Mouse (Mus musculus) heart, embryonic 16.5 days (tissue): ENCODE measurements at regions not wholly inside any gene's neighbourhood (a gene's known extent, or its start where the extent isn't known, plus 50 kb on each side); places are given as distances from the start of the nearest gene placed in this dataset.
"Not testable (repeated sequence)": the region's sequence is repeated elsewhere in the genome, so short reads cannot be mapped to it uniquely, and the experiment has no call there.

Experiments
- ATAC-seq: fragments of 200-750 bp; cut with Nextera tagmentation; replicated peaks from 2 replicates; pipeline ENCODE4 v1.8.0; 2017; ENCODE audit warnings: moderate number of reproducible peaks; ENCODE audit not compliant: insufficient read depth, low FRiP score; ENCODE audit errors: extremely low read depth
- H3K27ac ChIP-seq: fragments of 300-500 bp; sonication (generic); 2 replicates; pipeline ENCODE4 v1.5.1; 2014; ENCODE audit warnings: mild to moderate bottlenecking, low read length, control low read depth, moderate library complexity
- H3K27me3 ChIP-seq: fragments of 300-500 bp; sonication (generic); 2 replicates; pipeline ENCODE4 v1.6.1; 2014; ENCODE audit warnings: low read length, mixed read lengths; ENCODE audit not compliant: control insufficient read depth, insufficient read depth
- H3K36me3 ChIP-seq: fragments of 300-500 bp; sonication (generic); 2 replicates; pipeline ENCODE4 v1.6.1; 2014; ENCODE audit not compliant: control insufficient read depth, insufficient read depth
- H3K4me1 ChIP-seq: fragments of 300-500 bp; sonication (generic); 2 replicates; pipeline ENCODE4 v1.6.1; 2014; ENCODE audit warnings: low read length, mixed read lengths; ENCODE audit not compliant: control insufficient read depth, insufficient read depth
- H3K4me2 ChIP-seq: fragments of 300-500 bp; sonication (generic); 2 replicates; pipeline ENCODE4 v1.6.1; 2014; ENCODE audit warnings: low read depth, mild to moderate bottlenecking, control low read depth, low read length
- H3K4me3 ChIP-seq: fragments of 300-500 bp; sonication (generic); 2 replicates; pipeline ENCODE4 v1.5.1; 2014; ENCODE audit warnings: mild to moderate bottlenecking, control low read depth, low read length
- H3K9ac ChIP-seq: fragments of 300-500 bp; sonication (generic); 2 replicates; pipeline ENCODE4 v1.6.1; 2014; ENCODE audit warnings: low read length, control low read depth
- H3K9me3 ChIP-seq: fragments of 300-500 bp; sonication (generic); replicated peaks from 2 replicates; pipeline ENCODE4 v1.6.1; 2016; ENCODE audit warnings: low read length; ENCODE audit not compliant: control insufficient read depth
- WGBS: fragments of 180-500 bp; shearing (Covaris S2); extraction: QIAGEN DNeasy Blood & Tissue Kit; methylation state at CpG from one replicate; pipeline ENCODE4 v1.1.7; 2014; 5-methylcytosine and 5-hydroxymethylcytosine counted together

DNA sequence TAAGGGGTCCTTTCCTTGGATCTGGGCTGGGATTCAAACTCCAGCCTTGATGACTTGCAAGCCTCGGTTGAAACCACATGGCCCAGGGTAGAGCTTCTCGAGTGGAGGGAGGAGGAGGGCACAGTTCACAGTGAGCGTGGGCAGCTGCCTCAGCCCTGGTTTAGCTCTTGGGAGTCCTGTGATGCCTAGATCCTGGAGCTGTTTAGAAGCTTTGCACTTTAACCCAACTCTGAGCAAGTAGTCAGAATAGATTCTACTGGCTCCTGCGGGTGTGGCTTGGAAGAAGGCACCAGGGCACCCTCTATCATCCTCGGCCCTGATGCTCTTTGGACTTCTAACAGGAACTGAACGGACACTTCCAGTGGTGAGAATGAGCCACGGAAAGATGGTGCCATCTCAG lies 72.5 kb downstream of the Cpn2 start:
- Histone ChIP-seq H3K9me3 (peaks cover 6% of the 10 kb centered on the region), H3K36me3 (no peaks in the 10 kb centered on the region), H3K4me1 (peaks cover 21% of the 10 kb centered on the region), H3K27ac (no peak overlapping the region), H3K4me3 (no peak overlapping the region), H3K27me3 (peaks cover 7% of the 10 kb centered on the region), H3K4me2 (no peak overlapping the region), H3K9ac (no peak overlapping the region)
- ATAC-seq: no peak
- 74% methylated on average over 7 of the region's 7 CpGs for WGBS

DNA sequence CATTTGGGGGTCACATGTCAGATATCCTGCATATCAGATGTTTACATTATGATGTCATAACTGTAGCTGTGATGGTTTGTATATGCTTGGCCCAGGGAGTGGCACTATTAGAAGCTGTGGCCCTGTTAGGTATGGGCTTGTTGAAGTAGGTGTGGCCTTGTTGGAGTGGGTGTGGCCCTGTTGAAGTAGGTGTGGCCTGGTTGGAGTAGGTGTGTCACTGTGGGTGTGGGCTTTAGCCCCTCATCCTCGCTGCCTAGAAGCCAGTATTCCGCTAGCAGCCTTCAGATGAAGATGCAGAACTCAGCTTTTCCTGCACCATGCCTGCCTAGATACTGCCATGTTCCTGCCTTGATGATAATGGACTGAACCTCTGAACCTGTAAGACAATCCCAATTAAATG lies 71.4 kb downstream of the Cpn2 start:
- H3K36me3 ChIP-seq, H3K4me3 ChIP-seq, H3K9ac ChIP-seq, H3K4me2 ChIP-seq, ATAC-seq, H3K27me3 ChIP-seq, H3K9me3 ChIP-seq, H3K27ac ChIP-seq: not testable (repeated sequence)
- peaks cover 22% of the 10 kb centered on the region for H3K4me1 ChIP-seq
- 93% methylated on average over 2 of the region's 2 CpGs for WGBS

DNA sequence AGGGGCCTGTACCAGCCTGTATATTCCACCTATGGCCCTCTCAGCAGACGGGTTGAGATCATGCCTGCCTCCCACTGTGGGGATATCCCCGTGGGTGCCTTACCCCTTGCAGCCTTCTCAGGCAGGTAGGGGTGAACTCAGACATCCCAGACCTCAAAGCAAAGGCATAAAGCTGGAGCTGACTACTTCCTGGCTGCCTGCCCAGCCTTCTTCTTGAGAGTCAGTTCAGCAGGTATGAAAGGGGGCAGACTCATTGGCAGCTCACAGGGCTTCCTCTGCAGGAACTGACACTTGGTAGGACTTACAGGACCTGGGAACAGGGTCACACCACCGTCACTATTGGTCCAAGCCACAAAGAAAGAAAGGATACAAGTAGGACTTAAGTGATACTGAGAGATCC lies 69.9 kb downstream of the Cpn2 start:
- WGBS: 70% methylated on average over 3 of the region's 3 CpGs

DNA sequence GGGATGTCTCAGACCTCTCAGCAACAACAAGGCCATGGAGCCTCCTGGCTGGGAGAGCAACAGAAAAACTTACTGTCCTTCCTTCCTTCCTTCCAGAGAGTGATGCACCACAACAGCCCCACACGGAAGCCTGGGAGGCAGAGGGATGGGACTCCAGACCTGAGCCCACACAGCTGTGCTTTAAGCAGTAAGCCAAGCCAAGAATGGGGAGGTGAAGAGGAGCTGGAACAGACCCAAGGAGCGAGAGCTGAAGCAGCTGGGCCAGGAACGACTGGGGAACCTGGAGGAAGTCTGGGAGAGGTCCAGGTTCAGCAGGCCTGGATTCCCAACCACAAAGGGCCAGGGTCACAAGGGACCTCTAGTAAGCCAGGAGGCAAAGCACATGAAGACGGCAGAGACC lies 67.5 kb downstream of the Cpn2 start:
- Histone ChIP-seq H3K27me3 (no peaks in the 10 kb centered on the region), H3K4me1 (peaks cover 4% of the 10 kb centered on the region; the same call in 1 of the 2 replicates), H3K4me3 (no peak overlapping the region), H3K27ac (no peak overlapping the region), H3K9me3 (peaks cover 8% of the 10 kb centered on the region), H3K36me3 (no peaks in the 10 kb centered on the region), H3K4me2 (no peak overlapping the region), H3K9ac (no peak overlapping the region)
- 51% methylated on average over 4 of the region's 4 CpGs for WGBS
- ATAC-seq: no peak

More for the DNA sequence above, 69.9 kb downstream of the Cpn2 start:
- Histone ChIP-seq H3K4me1 (peaks cover 19% of the 10 kb centered on the region), H3K4me2 (no peak overlapping the region), H3K27ac (no peak overlapping the region), H3K9me3 (peaks cover 8% of the 10 kb centered on the region), H3K4me3 (no peak overlapping the region), H3K36me3 (no peaks in the 10 kb centered on the region), H3K9ac (no peak overlapping the region), H3K27me3 (peaks cover 3% of the 10 kb centered on the region; the same call in 1 of the 2 replicates)
- no peak for ATAC-seq

DNA sequence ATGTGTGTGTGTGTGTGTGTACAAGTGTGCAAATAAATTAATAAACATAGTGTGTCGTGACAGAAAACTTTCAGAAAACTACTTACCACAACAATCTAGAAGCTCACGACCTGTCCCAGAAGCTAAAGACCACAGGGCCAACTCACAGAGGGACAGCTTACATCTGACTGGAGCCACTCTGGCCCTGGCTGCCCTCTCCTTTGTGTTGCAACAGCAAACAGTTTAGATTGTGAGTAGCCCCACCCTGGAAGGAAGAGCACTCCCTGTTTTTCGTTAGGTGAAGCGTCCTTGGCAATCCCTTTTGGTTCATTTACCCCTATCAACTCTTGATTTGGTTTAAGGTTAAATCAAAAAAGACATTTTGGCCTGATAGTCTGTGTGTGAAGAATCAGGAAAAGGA lies 63.2 kb downstream of the Cpn2 start:
- WGBS: 60% methylated on average over 4 of the region's 4 CpGs
- Histone ChIP-seq H3K9ac (no peak overlapping the region), H3K4me3 (no peak overlapping the region), H3K9me3 (peaks cover 4% of the 10 kb centered on the region), H3K4me2 (no peak overlapping the region), H3K27ac (no peak overlapping the region), H3K4me1 (peaks cover 4% of the 10 kb centered on the region; the same call in 1 of the 2 replicates), H3K36me3 (no peaks in the 10 kb centered on the region), H3K27me3 (no peaks in the 10 kb centered on the region)
- no peak for ATAC-seq

DNA sequence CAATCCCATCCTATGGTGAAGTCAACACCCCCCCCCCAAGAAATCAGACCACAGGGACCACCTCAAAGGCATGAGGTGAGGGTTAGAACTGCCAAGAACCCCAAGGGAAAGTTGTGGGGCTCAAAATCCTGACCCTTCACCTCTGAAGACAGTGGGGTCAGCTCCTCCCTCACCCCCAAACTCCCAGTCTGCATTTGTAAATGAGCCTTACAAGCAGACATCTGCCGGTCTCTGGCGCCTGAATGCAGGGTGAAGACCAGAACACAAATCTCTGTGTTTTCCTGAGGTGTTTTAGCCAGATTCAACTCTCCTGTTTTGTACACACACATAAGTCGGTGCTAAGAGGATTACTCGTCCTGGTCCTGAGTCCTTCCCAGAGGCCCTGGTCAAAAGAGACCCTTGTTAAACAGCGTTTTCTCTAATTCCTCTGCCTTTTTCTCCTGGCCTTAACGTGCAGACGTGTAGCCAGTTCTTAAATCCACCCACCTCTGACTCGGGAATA lies 61.9 kb downstream of the Cpn2 start:
- 33% methylated on average over 8 of the region's 8 CpGs for WGBS
- no peak overlapping the region for H3K27ac ChIP-seq

DNA sequence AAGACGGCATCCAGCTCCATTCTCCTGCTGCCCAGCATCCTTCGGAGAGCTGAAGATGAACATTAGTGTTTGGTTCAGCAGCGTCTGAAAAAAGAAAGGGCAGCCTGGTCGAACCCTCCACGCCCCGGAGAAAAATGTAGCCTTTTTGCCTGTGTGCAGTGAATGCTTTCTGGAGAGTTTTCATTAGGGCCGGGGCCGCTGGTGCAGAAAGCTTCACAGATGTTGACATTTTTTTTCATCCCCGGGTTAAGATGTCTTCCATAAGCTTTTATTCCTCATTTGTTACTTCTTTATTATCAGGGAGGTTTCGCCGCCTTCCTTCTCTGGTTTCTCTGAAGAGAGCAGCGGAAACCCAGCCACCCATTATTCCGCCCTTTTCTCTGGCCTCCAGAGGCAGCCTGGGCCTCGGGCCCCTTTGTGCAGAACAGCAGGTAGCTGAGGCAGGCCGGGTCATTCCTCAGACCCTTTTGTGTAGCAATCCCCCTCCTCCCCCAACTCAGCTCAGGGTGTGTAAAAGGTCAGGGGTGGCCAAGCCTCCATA lies 61.4 kb downstream of the Cpn2 start:
- H3K27me3 ChIP-seq: no peaks in the 10 kb centered on the region
- no peaks in the 10 kb centered on the region for H3K36me3 ChIP-seq
- peaks cover 4% of the 10 kb centered on the region; the same call in 1 of the 2 replicates for H3K9me3 ChIP-seq
- no peak overlapping the region for H3K4me2 ChIP-seq
- no peaks in the 10 kb centered on the region for H3K4me1 ChIP-seq
- 38% methylated on average over 15 of the region's 15 CpGs for WGBS
- no peak overlapping the region for H3K4me3 ChIP-seq
- H3K9ac ChIP-seq: no peak overlapping the region
- no peak for ATAC-seq
- H3K27ac ChIP-seq: no peak overlapping the region

More for the DNA sequence above, 61.9 kb downstream of the Cpn2 start:
- Histone ChIP-seq H3K9ac (no peak overlapping the region), H3K4me3 (no peak overlapping the region), H3K4me2 (no peak overlapping the region), H3K27me3 (no peaks in the 10 kb centered on the region), H3K36me3 (no peaks in the 10 kb centered on the region), H3K4me1 (no peaks in the 10 kb centered on the region), H3K9me3 (peaks cover 5% of the 10 kb centered on the region; the same call in 1 of the 2 replicates)
- no peak for ATAC-seq
